Mouse (Mus musculus) layer of hippocampus, postnatal 14 days (tissue): ENCODE data around the gene Ank2. TPM values are rescaled to one million over a fixed set of nuclear protein-coding genes. Genes with fewer than 3 reads are reported as not detected.

Source experiments
- DNase-seq, 2 experiments: peaks; one replicate each; pipeline ENCODE4 v3.0.0; 2021 to 2022; ENCODE audit warnings: low spot score in 2 of 2, mixed read lengths in 1 of 2
- microRNA-seq, 2 experiments: library from miRNA; unstranded; fragments of <30 nt; microRNA quantifications; one replicate each; pipeline ENCODE4 v1.2.0; 2021
- total RNA-seq, 2 experiments: library from RNA; stranded (reverse); gene quantifications; 2 replicates each; pipeline ENCODE4 v1.2.3; 2021

Ank2 gene
- total RNA-seq, 2 experiments from 2014 or later: 837 to 918 TPM

- peak; percentile 34 to 42 for DNase-seq
Observed at GRCm38 (mm10) chr3:126931884-126932506, 567.2 kb downstream of the Ank2 start.

GRCm38 (mm10) chr3:126923575-126924382 lies 575.4 kb downstream of the Ank2 start:
- DNase-seq: no peak

- no peak for DNase-seq
Observed at GRCm38 (mm10) chr3:126921941-126922340, 577.2 kb downstream of the Ank2 start.

GRCm38 (mm10) chr3:126920296-126920695 lies 578.9 kb downstream of the Ank2 start:
- DNase-seq: no peak

GRCm38 (mm10) chr3:126918805-126919473 lies 580.2 kb downstream of the Ank2 start:
- peak in 1 of 2 experiments; percentile 32 for DNase-seq

- DNase-seq: no peak
Observed at GRCm38 (mm10) chr3:126916381-126916780, 582.8 kb downstream of the Ank2 start.

- peak in 1 of 2 experiments; percentile 58 for DNase-seq
Observed at GRCm38 (mm10) chr3:126903543-126903942, 595.6 kb downstream of the Ank2 start.

GRCm38 (mm10) chr3:126886644-126887043 lies 612.5 kb downstream of the Ank2 start:
- no peak for DNase-seq

- DNase-seq: no peak
Observed at GRCm38 (mm10) chr3:126886090-126886489, 613.1 kb downstream of the Ank2 start.

- DNase-seq: no peak
Observed at GRCm38 (mm10) chr3:126878233-126878632, 620.9 kb downstream of the Ank2 start.

Small RNA genes lying within 50 kb of the gene (microRNA-seq; reads per million reads assigned to microRNA genes)
- gene Gm44494 (0 reads per million in 2 experiments), gene Mir302a (0.57 to 0.68 reads per million in 2 experiments), gene Mir302b (0 to 0.45 reads per million in 2 experiments), gene Mir302c (0 reads per million in 2 experiments), gene Mir302d (0.85 to 2.5 reads per million in 2 experiments), gene Mir367 (0 reads per million in 2 experiments)

Other genes starting within 250 kb of the Ank2 start
- gene Larp7, start 54.0 kb upstream of the Ank2 start, total RNA-seq: 10 to 100 TPM; 14.6 to 16.5 TPM
- gene Zgrf1, start 54.1 kb upstream of the Ank2 start, total RNA-seq: 1 to 10 TPM; 2.6 to 3.4 TPM
- 1 to 10 TPM; 2.4 to 2.8 TPM for gene Neurog2, start 133.8 kb upstream of the Ank2 start, total RNA-seq